Mouse (Mus musculus): ENCODE measurements around the gene Ugp2. TPM values are rescaled to one million over a fixed set of nuclear protein-coding genes. Genes with fewer than 3 reads are reported as not detected.
"Not testable (repeated sequence)": the region's sequence is repeated elsewhere in the genome, so short reads cannot be mapped to it uniquely, and the experiment has no call there.

Gene Ugp2
- polyA plus RNA-seq, 1 experiment from 2014 or later, result 68.9 TPM

DNA sequence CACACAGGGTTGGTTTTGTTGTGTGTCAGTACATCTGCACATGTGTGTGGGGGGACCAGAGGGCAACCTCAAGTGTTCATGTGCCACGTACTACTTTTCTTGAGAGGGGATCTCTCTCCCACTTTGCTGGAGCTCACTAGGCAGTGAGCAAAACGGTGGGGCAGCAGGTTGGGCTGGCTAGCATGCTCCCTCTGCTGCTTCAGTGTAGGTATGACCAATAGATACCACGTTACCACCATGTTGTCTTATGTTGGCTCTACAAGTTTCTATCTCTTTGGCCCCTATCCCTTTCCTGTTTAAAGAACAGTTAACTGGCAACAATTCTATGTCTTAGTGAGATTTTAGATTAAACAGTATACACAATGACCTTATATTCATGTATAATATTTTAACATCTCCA lies 48.7 kb downstream of the Ugp2 start:
- H3K36me3 ChIP-seq (ENCODE audit: control insufficient read depth, insufficient read depth, low read length), result peaks cover 27% of the 10 kb centered on the region
- H3K27ac ChIP-seq (ENCODE audit: low read depth, low read length), result no peak overlapping the region
- H3K4me1 ChIP-seq (ENCODE audit: control insufficient read depth, insufficient read depth, low read length), result no peaks in the 10 kb centered on the region
- H3K4me3 ChIP-seq (ENCODE audit: low read length), result no peak overlapping the region
- ATAC-seq (ENCODE audit: low FRiP score, low TSS enrichment), result no peak
- 88% methylated on average over 3 of the region's 3 CpGs for WGBS
- no peak overlapping the region for H3K4me2 ChIP-seq (replicated peaks; ENCODE audit: low read depth, low read length)
- no peak overlapping the region for H3K9ac ChIP-seq (ENCODE audit: low read depth, low read length)
- no peaks in the 10 kb centered on the region for H3K27me3 ChIP-seq (ENCODE audit: control insufficient read depth, insufficient read depth, low read length)
- H3K9me3 ChIP-seq (ENCODE audit: control insufficient read depth, low read length), result no peaks in the 10 kb centered on the region

- H3K4me3 ChIP-seq (ENCODE audit: low read length), result no peak overlapping the region
- ATAC-seq (ENCODE audit: low FRiP score, low TSS enrichment), result no peak
- no peak overlapping the region for H3K9ac ChIP-seq (ENCODE audit: low read depth, low read length)
- no peaks in the 10 kb centered on the region for H3K4me1 ChIP-seq (ENCODE audit: control insufficient read depth, insufficient read depth, low read length)
- no peaks in the 10 kb centered on the region for H3K27me3 ChIP-seq (ENCODE audit: control insufficient read depth, insufficient read depth, low read length)
- H3K9me3 ChIP-seq (ENCODE audit: control insufficient read depth, low read length), result no peaks in the 10 kb centered on the region
- H3K36me3 ChIP-seq (ENCODE audit: control insufficient read depth, insufficient read depth, low read length), result peaks cover 27% of the 10 kb centered on the region
- WGBS, result 74% methylated on average over 3 of the region's 3 CpGs
- no peak overlapping the region for H3K27ac ChIP-seq (ENCODE audit: low read depth, low read length)
- no peak overlapping the region for H3K4me2 ChIP-seq (replicated peaks; ENCODE audit: low read depth, low read length)
Measured at GRCm38 (mm10) chr11:21321577-21321976, 49.4 kb downstream of the Ugp2 start.

- WGBS, result 76% methylated on average over 9 of the region's 9 CpGs
- Histone ChIP-seq H3K27ac (ENCODE audit: low read depth, low read length) (no peak overlapping the region), H3K4me2 (replicated peaks; ENCODE audit: low read depth, low read length) (no peak overlapping the region)
Measured at GRCm38 (mm10) chr11:21313922-21314657, 56.9 kb downstream of the Ugp2 start.

DNA sequence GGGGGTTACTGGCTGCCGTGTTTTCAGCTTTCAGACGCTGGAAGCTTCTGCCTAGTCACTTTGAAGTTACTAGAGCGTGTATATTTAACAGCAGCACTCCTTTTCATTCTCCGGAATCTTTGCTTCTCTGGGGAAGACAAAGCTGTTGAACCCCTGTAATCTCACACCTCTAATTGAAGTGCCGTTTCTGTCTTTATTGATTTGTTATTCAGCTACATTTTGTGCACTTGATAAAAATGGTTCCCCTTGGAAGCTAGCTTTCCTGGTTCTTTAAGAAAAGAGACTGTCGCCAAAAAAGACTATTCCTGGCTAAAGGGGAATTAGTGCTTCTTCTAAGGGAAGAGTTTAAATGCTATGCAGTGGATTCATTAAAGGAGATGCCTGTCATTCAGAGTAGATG lies 61.5 kb downstream of the Ugp2 start:
- no peaks in the 10 kb centered on the region for H3K9me3 ChIP-seq (ENCODE audit: control insufficient read depth, low read length)
- no peak for ATAC-seq (ENCODE audit: low FRiP score, low TSS enrichment)
- no peaks in the 10 kb centered on the region for H3K27me3 ChIP-seq (ENCODE audit: control insufficient read depth, insufficient read depth, low read length)
- H3K9ac ChIP-seq (ENCODE audit: low read depth, low read length), result no peak overlapping the region
- H3K36me3 ChIP-seq (ENCODE audit: control insufficient read depth, insufficient read depth, low read length), result peaks cover 31% of the 10 kb centered on the region
- H3K4me1 ChIP-seq (ENCODE audit: control insufficient read depth, insufficient read depth, low read length), result no peaks in the 10 kb centered on the region
- 52% methylated on average over 6 of the region's 6 CpGs for WGBS
- H3K27ac ChIP-seq (ENCODE audit: low read depth, low read length), result no peak overlapping the region
- H3K4me3 ChIP-seq (ENCODE audit: low read length), result no peak overlapping the region
- no peak overlapping the region for H3K4me2 ChIP-seq (replicated peaks; ENCODE audit: low read depth, low read length)

More at GRCm38 (mm10) chr11:21313922-21314657, 56.9 kb downstream of the Ugp2 start:
- H3K9me3 ChIP-seq (ENCODE audit: control insufficient read depth, low read length), result no peaks in the 10 kb centered on the region
- no peak overlapping the region for H3K9ac ChIP-seq (ENCODE audit: low read depth, low read length)
- H3K4me3 ChIP-seq (ENCODE audit: low read length), result no peak overlapping the region
- peaks cover 38% of the 10 kb centered on the region for H3K36me3 ChIP-seq (ENCODE audit: control insufficient read depth, insufficient read depth, low read length)
- ATAC-seq (ENCODE audit: low FRiP score, low TSS enrichment), result peak; percentile 60
- no peaks in the 10 kb centered on the region for H3K4me1 ChIP-seq (ENCODE audit: control insufficient read depth, insufficient read depth, low read length)
- no peaks in the 10 kb centered on the region for H3K27me3 ChIP-seq (ENCODE audit: control insufficient read depth, insufficient read depth, low read length)

DNA sequence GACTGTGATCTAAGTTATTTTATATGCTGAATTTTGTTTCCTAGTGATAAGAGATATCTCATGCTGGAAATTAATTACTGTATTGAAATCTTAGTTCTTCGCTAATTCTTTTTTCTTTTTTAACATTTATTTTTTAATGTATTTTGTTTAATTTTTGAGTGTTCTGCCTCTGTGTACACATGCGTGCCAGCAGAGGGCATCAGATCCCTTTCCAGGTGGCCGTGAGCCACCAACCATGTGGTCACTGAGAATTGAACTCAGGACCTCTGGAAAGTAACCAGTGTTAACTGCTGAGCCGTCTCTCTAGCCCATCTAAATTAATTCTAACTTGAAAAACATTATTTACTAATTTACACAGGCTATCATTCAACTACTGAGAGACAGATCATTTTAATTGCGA lies 62.9 kb downstream of the Ugp2 start:
- Histone ChIP-seq H3K9ac (ENCODE audit: low read depth, low read length) (no peak overlapping the region), H3K4me2 (replicated peaks; ENCODE audit: low read depth, low read length) (no peak overlapping the region), H3K9me3 (ENCODE audit: control insufficient read depth, low read length) (no peaks in the 10 kb centered on the region), H3K4me3 (ENCODE audit: low read length) (no peak overlapping the region), H3K27me3 (ENCODE audit: control insufficient read depth, insufficient read depth, low read length) (no peaks in the 10 kb centered on the region), H3K27ac (ENCODE audit: low read depth, low read length) (no peak overlapping the region), H3K36me3 (ENCODE audit: control insufficient read depth, insufficient read depth, low read length) (peaks cover 20% of the 10 kb centered on the region), H3K4me1 (ENCODE audit: control insufficient read depth, insufficient read depth, low read length) (no peaks in the 10 kb centered on the region)
- WGBS, result 88% methylated on average over 5 of the region's 5 CpGs
- peak; percentile 49; the same call in 1 of the 2 replicates for ATAC-seq (ENCODE audit: low FRiP score, low TSS enrichment)

GRCm38 (mm10) chr11:21307078-21307668 lies 63.8 kb downstream of the Ugp2 start:
- H3K4me2 ChIP-seq (replicated peaks; ENCODE audit: low read depth, low read length), result no peak overlapping the region
- no peak overlapping the region for H3K9ac ChIP-seq (ENCODE audit: low read depth, low read length)
- peaks cover 16% of the 10 kb centered on the region for H3K36me3 ChIP-seq (ENCODE audit: control insufficient read depth, insufficient read depth, low read length)
- no peaks in the 10 kb centered on the region for H3K4me1 ChIP-seq (ENCODE audit: control insufficient read depth, insufficient read depth, low read length)
- no peak overlapping the region for H3K4me3 ChIP-seq (ENCODE audit: low read length)
- H3K27ac ChIP-seq (ENCODE audit: low read depth, low read length), result no peak overlapping the region
- ATAC-seq (ENCODE audit: low FRiP score, low TSS enrichment), result no peak
- 90% methylated on average over 5 of the region's 5 CpGs for WGBS
- no peaks in the 10 kb centered on the region for H3K27me3 ChIP-seq (ENCODE audit: control insufficient read depth, insufficient read depth, low read length)
- H3K9me3 ChIP-seq (ENCODE audit: control insufficient read depth, low read length), result no peaks in the 10 kb centered on the region

DNA sequence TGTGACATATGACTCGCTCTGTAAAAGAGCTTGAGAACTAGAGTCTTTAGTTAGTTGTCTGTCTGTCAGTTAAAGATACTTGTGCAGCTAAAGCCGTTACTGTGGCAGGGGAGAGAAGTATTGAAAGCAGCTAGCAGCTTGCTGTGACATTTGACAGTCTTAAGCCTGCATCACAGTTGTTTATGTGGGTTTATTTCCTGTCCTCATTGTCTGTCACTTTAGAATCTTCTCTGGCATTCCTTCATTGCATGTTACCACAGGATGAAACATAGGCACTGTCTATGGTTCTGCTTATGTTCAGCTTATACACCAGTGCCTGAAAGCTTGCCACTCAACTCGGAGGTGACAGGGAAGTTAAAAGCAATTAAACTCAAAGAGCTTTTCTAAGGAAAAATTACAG lies 67.4 kb downstream of the Ugp2 start:
- WGBS, result 73% methylated on average over 3 of the region's 3 CpGs
- H3K36me3 ChIP-seq (ENCODE audit: control insufficient read depth, insufficient read depth, low read length), result peaks cover 30% of the 10 kb centered on the region
- no peak overlapping the region for H3K4me3 ChIP-seq (ENCODE audit: low read length)
- ATAC-seq (ENCODE audit: low FRiP score, low TSS enrichment), result no peak
- H3K4me2 ChIP-seq (replicated peaks; ENCODE audit: low read depth, low read length), result no peak overlapping the region
- H3K4me1 ChIP-seq (ENCODE audit: control insufficient read depth, insufficient read depth, low read length), result no peaks in the 10 kb centered on the region
- no peak overlapping the region for H3K9ac ChIP-seq (ENCODE audit: low read depth, low read length)
- H3K27ac ChIP-seq (ENCODE audit: low read depth, low read length), result no peak overlapping the region
- H3K9me3 ChIP-seq (ENCODE audit: control insufficient read depth, low read length), result no peaks in the 10 kb centered on the region
- H3K27me3 ChIP-seq (ENCODE audit: control insufficient read depth, insufficient read depth, low read length), result no peaks in the 10 kb centered on the region

- Histone ChIP-seq H3K27me3 (ENCODE audit: control insufficient read depth, insufficient read depth, low read length) (no peaks in the 10 kb centered on the region), H3K9ac (ENCODE audit: low read depth, low read length) (no peak overlapping the region), H3K27ac (ENCODE audit: low read depth, low read length) (no peak overlapping the region), H3K9me3 (ENCODE audit: control insufficient read depth, low read length) (no peaks in the 10 kb centered on the region), H3K36me3 (ENCODE audit: control insufficient read depth, insufficient read depth, low read length) (peaks cover 11% of the 10 kb centered on the region), H3K4me2 (replicated peaks; ENCODE audit: low read depth, low read length) (no peak overlapping the region), H3K4me3 (ENCODE audit: low read length) (no peak overlapping the region), H3K4me1 (ENCODE audit: control insufficient read depth, insufficient read depth, low read length) (no peaks in the 10 kb centered on the region)
- no peak for ATAC-seq (ENCODE audit: low FRiP score, low TSS enrichment)
- 95% methylated on average over 5 of the region's 5 CpGs for WGBS
Measured at GRCm38 (mm10) chr11:21295486-21295885, 75.5 kb downstream of the Ugp2 start.

- not testable (repeated sequence) for H3K9ac ChIP-seq (ENCODE audit: low read depth, low read length); H3K9me3 ChIP-seq (ENCODE audit: control insufficient read depth, low read length); H3K27me3 ChIP-seq (ENCODE audit: control insufficient read depth, insufficient read depth, low read length); H3K4me3 ChIP-seq (ENCODE audit: low read length); H3K4me1 ChIP-seq (ENCODE audit: control insufficient read depth, insufficient read depth, low read length); ATAC-seq (ENCODE audit: low FRiP score, low TSS enrichment); H3K4me2 ChIP-seq (replicated peaks; ENCODE audit: low read depth, low read length); H3K27ac ChIP-seq (ENCODE audit: low read depth, low read length); H3K36me3 ChIP-seq (ENCODE audit: control insufficient read depth, insufficient read depth, low read length)
- 97% methylated on average over 2 of the region's 2 CpGs for WGBS
Measured at GRCm38 (mm10) chr11:21288153-21288552, 82.8 kb downstream of the Ugp2 start.

All from kidney, embryonic 14.5 days (tissue).